Mouse (Mus musculus): Measurements from ENCODE around the gene Atxn7.

DNA sequence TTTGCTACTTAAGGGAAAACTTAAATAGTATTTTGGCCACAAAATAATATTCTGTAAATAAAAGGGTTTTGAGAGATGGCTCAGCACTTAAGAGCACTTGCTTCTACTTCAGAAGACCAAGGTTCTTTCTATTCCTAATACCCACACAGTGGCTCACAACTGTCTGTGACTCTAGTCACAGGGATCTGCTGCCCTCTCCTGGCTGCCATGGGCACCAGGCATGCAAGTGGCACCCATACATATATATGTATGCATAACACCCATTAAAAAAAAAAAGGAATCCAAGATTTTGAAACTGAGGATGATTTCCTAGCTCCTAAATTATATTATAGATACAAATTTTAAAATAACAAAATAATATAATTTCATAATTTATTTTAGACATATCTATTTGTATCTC lies 10.8 kb upstream of the Atxn7 start:
- TF ChIP-seq CTCF (IDR thresholded peaks at IDR 0.05; ENCODE audit: low read depth, low read length), result no peak
- no peak for TF ChIP-seq TAL1 (conservative IDR thresholded peaks at IDR 0.05; ENCODE audit: low read depth, low read length)
- no peak for TF ChIP-seq GATA1 (IDR thresholded peaks at IDR 0.05; ENCODE audit: borderline replicate concordance, low read length)
- no peak for TF ChIP-seq POLR2AphosphoS5 (IDR thresholded peaks at IDR 0.05; ENCODE audit: insufficient replicate concordance, low read depth, low read length)
- no peak for TF ChIP-seq GATA2 (IDR thresholded peaks at IDR 0.05; ENCODE audit: borderline replicate concordance, low read depth, low read length)

All from G1E (cell line).